Mouse (Mus musculus) lung, postnatal 10 days (tissue): ENCODE results near the gene BC048403.
"Not testable (repeated sequence)": the region's sequence is repeated elsewhere in the genome, so short reads cannot be mapped to it uniquely, and the experiment has no call there.

Source experiments
- DNase-seq: peaks from one replicate; pipeline ENCODE4 v3.0.0; 2021

The BC048403 gene

DNA sequence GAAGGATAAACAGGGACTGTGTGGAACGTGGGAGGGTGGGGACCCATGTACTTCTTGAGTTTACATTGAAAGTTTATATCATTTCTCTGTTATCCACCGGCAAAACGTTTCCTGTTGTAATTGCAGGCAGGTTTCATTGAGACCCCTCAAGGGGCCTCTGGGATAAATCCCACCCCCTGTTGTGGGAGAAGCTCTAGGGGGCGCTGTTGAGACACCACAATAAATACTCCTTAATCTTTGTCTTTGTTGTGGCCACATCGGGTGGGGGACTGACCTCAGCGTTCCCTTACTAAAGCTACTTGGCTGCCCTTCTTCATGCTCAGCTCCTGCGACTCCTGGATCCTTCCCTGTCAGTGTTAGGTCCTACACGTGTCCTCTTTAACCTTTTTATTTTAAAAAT lies 19.4 kb downstream of the BC048403 start:
- peak; percentile 28 for DNase-seq

DNA sequence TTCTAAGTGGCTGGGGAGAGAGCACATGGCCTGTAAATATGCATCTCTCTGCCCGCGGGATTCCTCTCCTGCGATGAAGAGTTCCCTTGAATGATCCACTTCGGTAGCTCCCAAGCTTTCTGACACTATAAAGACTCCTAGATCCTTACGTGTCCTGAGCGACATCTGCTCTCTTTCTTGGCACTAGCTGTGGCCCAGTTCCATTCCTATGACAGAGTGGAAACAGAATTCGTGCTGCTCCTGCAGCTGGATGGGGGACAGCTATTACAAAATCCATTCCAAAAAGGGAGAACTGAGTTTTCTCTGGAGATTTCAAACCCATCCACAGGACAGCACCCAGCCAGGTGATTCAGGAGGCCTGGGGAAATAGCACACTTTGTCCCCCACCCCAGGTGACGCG lies 22.4 kb downstream of the BC048403 start:
- peak; percentile 43 for DNase-seq

DNA sequence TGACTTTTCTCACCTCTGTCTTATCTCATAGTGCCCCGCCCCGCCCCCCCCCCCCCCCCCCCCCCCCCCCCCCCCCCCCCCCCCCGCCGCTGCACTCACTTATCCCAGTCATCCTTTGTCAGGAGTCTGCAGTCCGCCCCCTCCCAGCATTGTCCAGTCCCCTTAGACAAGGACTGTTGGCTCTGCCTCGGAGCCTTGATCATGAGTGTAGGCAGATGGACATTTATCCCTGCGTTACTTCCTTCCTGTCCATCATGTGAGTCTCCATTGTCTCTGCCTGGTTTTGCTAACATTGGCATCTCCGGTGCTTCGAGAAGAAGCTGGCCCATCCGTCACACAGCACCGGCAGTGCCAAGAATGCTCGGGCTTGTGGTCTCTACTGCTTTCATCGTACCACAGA lies 23.5 kb downstream of the BC048403 start:
- peak; percentile 49 for DNase-seq

DNA sequence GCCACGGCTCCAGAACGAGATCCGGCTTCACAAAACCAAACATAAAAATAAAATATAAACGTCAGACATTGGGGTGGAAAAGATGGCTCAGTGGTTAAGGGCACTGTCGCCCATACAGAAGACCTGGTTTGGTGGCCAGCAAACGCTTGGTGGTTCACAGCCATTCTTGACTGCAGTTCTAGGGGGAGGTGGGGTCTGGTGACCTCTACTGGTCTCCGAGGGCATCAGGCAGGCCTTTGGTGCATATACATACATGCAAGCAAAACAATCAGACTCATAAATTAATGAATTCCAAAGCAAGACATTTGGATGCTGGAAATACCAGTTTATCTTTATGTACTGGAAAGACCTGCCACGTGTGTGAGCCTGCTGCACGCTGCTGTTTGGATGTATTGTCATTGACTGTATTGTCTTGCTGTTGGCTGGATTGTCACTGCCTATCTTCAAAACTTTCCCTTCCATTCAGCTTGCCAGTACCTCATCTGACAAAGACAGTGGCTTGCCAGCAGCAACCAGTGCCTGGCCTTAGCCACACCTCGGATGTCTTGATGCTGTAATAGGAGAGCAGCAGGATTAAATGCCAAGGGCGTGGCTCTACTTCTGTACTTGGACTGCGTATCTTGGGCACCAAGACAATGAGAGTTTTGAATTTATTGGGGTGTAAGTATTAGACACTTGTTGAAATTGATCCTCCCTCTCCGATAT lies 24.9 kb downstream of the BC048403 start:
- no peak for DNase-seq

DNA sequence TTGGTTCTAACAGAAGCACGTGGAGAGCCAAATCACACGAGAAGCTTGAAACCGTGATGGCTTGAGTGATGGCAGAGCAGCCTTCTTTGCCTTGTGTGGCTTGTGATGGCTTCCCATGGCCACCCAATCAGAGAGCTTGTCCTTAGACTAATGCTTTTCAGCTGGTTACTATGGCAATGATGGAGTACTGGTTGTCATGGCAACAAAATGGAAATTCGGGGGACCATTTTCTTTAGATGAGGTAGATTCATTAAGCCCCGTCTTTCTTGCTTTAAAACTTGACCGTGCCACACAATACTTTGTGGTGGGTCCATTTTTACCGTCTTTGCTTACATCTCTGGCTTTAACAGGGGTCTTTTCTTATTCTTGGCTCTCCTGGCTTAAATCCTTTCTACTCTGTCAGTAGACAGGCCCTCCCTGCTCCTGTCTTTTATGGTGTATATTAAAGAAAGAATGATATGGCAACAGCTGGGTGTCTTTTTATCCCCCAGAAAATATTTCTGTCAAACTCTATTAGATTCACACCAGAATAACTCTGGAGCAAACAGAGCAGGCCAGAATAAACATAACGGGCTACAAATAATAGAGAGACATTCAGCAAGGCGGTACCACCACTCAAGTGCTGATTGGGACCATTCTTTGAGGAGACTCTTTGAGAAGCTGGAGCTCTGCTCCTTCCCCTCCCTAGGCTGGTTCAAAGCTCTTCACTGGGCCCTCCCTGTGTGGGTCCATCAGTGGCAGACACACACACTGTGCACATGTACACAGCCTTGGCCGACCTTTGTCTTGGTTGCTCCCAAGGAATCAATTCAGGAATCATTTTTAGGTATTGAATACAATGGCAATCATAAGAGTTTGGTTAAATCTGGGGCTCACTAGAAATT lies 25.7 kb downstream of the BC048403 start:
- no peak for DNase-seq

DNA sequence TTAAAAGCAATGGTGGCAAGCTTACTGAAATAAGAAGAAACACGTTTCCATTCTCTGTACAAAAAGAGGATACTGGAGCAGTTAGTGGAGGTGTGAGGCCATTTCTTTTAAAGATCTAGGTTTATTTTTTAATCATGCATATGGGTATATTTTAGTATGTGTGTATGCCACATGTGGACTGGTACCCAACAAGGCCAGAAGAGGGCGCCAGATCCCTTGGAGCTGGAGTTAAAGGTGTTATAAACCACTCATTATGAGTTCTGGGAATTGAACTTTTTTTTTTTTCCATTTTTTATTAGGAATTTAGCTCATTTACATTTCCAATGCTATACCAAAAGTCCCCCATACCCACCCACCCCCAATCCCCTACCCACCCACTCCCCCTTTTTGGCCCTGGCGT lies 27.6 kb downstream of the BC048403 start:
- not testable (repeated sequence) for DNase-seq

DNA sequence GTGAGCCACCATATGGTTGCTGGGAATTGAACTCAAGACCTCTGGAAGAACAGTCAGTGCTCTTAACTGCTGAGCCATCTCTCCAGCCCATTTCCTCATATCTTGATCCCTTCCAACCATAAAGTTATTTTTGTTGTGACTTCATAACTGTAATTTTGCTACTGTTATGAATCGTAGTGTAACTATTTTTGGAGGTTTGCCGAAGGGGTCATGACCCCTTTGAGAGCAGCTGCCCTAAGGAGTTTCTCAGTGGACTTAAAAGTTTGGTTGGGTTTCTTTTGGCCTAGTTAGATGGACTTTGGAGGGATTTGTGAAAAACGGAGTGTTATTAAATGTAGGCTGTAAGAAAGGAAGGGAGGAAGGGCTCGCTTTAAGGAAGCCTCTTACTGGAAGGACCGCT lies 30.0 kb downstream of the BC048403 start:
- peak; percentile 34 for DNase-seq

DNA sequence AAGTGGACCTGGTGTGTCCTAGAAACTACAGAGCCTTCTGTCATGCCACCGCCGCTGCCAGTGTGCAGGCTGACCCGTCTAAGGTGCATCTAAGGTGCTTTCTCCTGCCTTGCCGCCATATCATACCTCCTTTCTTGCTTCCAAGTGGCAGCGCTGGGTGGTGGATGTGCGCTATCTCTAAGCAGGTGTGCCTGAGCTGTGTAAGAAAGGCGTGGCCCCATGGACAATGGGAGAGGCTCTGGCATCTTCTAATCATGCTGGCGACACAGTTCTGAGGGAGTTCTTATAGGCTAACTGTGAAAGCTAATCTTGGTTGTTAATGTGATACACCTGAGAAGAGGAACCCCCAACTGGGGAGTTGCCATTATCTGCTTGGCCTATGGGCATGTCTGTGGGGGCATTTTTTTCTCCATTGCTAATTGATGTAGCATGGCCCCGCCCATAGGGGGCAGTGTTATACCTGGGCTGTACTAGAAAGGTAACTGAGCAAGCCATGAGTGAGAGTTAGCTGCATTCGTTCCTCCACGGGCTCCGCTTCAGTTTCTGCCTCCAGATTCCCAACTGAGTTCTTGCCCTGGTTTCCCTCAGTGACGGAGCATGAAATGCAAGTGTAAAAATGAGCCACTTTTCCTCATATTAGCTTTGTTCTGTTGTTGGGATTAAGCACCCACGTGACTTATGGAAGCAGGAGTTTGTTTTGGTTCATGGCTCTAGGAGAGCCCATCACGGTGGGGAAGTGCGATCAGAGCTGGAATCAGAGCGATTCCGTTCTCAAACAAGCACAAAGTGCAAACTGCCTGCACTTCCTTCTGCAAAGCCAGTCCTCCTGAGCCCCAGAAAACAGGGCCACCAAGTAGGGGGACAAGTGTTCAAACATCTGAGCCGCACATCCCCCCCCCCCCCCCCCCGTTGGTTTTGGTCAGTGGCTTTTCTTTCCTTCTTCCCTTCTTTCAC lies 31.2 kb downstream of the BC048403 start:
- peak; percentile 30 for DNase-seq

DNA sequence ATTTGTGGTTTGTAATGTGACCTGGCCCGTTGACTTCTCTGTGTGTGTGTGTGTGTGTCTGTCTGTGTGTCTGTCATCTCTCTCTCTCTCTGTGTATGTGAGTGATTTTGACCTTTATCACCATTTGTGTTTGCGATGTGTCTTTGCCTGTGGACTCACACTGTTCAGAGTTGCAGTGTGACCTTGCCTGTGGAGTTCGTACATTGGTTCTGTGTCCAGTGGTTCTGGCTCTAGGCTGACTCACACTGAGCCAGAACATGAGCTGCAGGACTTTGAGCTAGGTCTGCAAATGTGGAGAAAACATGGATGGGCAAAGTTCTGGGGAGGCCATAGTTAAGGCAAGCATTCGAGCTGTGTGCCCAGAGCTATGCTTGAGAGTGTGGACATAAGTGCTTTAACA lies 34.1 kb downstream of the BC048403 start:
- DNase-seq: no peak

DNA sequence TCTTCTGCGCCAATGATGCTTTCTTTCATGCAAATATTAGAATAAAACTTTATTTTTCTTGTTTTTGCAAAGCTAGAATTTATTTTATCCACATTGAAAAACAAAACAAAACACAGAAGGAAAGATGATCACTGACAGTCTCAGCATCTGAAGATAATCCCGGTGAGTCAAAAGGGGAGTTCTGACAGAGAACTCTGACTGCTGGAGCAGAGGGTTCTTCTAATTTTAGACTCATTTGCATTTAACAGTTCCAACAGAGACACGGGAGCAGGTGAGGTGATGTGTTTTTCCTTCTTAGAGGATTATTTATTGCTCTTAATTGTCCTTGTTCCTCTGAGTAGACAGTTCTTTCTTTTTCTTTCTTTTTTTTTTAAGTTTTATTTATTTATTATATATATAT lies 36.3 kb downstream of the BC048403 start:
- DNase-seq: no peak

DNA sequence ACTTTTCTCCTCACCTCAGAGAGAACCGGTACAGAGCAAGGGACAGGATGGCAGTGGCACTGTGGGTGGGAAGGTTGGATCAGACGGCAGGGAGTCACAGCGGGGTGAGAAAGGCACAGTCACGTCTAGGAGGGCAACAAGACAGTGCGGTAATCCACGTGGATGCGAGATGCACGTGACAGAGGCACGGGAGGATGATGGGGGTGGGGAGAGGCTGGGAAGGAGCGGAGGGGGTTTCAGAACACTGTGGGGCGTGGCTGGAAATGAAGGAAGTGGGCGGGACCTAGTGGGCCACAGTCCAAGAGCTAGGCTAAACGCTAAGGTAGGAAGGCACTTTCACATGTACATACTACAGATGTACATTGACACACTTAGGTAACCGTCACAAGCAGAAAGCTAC lies 41.4 kb downstream of the BC048403 start:
- peak; percentile 75 for DNase-seq

DNA sequence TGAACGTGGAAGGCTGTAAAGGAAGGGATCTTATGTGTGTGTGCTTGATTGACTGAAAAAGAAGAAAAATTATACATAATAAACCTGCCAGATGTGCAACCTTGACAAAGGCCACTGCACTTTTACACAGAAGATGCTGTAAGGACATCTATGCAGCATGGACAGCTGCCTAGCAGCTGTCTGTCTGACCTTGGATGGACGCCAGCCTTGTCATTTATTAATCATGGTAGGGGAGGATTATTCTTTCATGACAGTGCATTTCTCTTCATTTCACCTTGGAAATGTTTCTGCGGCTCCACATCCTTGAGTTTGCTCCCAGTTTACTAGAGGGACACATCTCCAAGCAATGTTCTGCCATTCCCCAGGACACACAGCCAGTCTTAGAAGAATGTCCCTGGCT lies 48.8 kb downstream of the BC048403 start:
- no peak for DNase-seq

DNA sequence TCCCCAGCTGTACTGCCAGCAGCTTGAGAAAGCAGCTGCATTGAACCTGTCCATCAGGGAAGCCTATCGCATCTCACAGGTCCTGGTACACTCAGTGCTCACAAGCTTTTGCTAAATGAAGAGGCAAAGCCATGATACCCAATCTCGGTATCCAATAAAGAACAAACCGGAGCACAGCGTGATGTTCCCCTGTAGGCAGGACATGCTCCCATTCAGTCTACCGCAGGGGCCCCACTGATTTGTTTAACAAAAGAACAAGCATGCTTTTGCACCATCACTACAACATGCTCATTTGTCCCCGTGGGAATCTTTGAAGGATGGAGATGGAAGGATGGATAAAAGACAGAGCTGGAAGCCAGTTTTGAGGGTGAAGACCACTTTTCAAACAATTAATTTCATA lies 50.3 kb downstream of the BC048403 start:
- no peak for DNase-seq

DNA sequence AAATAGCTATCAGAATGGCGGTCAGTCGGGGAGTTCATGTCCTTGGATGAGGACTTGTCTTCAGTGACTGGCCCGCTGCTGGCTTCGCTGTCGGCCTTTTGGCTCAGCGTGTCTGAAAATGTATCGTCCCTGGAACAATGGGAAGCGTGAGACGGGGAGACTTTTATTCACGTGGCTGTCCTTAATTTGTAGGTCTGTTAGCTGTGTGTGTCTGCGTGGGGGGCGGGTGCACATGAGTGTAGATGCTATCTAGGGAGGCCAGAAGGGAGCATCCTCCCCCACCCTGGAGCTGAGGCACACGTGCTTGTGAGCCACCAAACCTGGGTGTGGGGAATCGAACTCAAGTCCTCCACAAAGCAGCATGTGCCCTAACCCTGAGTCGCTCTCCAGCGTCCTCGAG lies 52.9 kb downstream of the BC048403 start:
- no peak for DNase-seq

DNA sequence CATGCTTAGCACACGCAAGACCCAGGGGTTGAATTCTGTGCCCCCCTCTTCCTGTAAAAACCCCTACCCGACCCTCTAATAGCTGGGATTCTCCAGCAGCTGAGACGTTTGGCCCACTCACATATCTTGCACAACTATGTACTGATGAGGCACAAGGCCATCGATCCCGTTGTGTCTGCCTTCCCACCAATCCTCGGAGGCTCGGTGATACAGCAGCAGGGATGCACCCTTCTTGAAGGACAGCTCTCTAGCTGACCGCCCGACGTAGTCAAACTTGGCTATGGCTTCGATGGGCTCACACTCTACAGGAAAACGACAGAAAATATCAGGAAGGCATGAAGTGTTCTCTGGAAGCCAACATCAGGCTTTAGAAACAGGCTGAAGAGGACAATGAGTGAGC lies 54.7 kb downstream of the BC048403 start:
- DNase-seq: no peak

DNA sequence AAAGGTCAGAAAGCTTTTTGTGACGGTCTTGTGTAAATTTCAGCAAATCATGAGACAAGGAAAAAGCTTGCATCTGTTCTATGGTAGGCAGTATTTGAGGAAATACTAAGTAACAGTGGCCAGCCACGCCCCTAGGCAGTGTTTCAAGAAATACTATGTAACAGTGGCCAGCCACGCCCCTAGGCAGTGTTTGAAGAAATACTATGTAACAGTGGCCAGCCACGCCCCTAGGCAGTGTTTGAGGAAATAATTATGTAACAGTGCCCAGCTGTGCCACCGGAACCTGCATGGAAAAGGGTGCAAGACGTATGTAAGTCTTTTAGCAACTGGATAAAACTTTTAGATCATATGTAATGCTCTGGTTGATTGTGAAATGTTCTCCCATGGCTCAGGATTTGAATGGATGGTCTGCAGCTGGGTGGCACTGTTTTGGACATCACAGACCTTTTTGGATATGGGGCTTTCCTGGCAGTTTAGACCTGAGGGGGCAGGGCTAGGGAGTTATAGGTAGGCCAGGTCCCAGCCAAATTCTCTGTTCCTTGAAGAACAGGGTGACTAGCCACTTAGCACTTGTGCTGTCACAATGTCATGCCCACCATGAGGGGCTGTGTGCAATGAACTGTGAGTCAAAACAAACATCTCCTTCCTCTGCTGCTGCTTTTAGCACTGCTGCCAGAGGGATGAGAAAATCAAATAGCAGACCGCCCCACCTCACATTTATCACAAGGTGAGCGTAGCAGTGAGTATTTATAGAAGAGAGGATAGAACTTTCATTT lies 56.5 kb downstream of the BC048403 start:
- peak; percentile 77 for DNase-seq

DNA sequence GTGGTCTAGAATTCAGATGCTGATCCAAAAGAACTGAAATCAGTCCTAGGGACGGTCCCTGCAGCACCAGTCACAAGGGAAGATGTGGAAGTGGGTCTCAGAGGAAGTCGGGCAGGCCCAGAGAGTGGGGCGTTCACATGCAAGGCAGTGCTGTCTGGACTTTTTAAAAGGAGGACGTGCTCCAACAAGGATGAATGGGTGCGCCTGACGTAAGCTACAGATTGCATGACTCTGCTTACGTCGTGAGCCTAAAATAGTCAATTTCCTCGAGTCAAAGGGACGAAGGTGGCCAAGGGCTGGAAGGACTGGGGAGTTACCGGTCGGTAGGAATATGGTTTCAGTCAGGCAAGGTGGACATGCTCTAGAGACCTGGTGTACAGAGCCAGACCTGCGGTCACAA lies 60.3 kb downstream of the BC048403 start:
- no peak for DNase-seq
